In the genomic region with DNA sequence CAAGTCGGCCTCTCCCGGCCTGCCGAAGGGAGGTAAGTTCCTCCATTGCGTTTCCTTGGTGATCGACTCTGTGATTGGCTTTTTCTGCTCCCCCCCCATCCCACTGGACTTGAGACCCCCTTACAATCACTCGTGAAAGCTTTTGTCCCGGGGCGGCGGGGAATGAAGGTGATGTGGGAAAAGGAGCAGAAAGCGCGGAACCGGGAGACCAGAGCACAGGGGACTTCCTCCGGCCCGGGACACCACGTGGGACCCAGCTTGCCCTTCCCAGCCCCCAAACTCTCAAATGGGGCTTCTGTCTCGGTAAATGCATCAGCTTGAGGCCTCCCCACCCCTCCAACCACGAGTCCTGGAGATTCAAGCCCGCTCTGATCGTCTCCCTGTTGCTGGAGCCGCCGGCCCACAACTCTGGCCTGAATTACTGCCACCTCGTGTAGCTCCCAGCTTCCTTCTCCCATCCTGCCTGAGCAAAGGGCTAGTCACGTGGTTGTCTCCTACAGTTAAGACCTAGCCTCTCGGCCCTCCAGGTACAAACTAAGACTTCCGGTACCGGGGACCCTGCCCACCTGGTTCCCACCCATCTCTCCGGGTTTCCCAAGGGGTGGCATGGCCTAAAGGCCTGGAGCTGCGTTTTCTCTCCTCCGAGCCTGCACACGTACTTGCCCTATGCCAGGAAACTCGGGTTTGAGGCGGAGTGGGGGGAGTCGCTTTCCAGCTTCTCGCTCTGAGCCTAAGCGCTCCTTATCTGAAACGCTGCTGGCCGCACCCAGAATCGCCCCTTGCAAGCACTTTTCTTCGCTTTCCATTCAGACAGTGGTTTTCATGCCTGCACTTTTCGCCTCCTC, we compare ENCODE assay signal across 8 mouse cellular contexts. TPM values are rescaled to one million over a fixed set of nuclear protein-coding genes. Genes with fewer than 3 reads are reported as not detected.
DNase-seq lines count a peak whose midpoint lies in the region; ATAC-seq and TF ChIP-seq lines count a peak whose summit lies in the region.

No protein-coding gene starts in this region.

- no peak for TF ChIP-seq CTCF in hindbrain, postnatal 0 days (IDR thresholded peaks at IDR 0.05; ENCODE audit: low read depth)

- H3K27me3 ChIP-seq in hindbrain, postnatal 0 days (ENCODE audit: insufficient read depth, low read length): no peaks in the 10 kb centered on the region
- H3K27me3 ChIP-seq in limb, embryonic 15.5 days: no peaks in the 10 kb centered on the region
- H3K27me3 ChIP-seq in midbrain, embryonic 14.5 days (ENCODE audit: control insufficient read depth, insufficient read depth, low read length): no peaks in the 10 kb centered on the region
- H3K27me3 ChIP-seq in splenic B cell, adult 2 months (ENCODE audit: control insufficient read depth, insufficient read depth, low read length, poor library complexity, severe bottlenecking): no peaks in the 10 kb centered on the region

- H3K4me1 ChIP-seq in hindbrain, postnatal 0 days (ENCODE audit: insufficient read depth, low read length): peaks cover 3% of the 10 kb centered on the region; the same call in 1 of the 2 replicates
- H3K4me1 ChIP-seq in limb, embryonic 15.5 days: peaks cover 34% of the 10 kb centered on the region
- H3K4me1 ChIP-seq in midbrain, embryonic 14.5 days (ENCODE audit: control insufficient read depth, insufficient read depth, low read length): peaks cover 23% of the 10 kb centered on the region

- H3K4me3 ChIP-seq in hindbrain, postnatal 0 days (ENCODE audit: low read length): peak overlapping the region; percentile 49
- peak overlapping the region; percentile 53 for H3K4me3 ChIP-seq in limb, embryonic 15.5 days
- H3K4me3 ChIP-seq in midbrain, embryonic 14.5 days (replicated peaks; ENCODE audit: low read depth, low read length): peak overlapping the region; percentile 47

- no peaks in the 10 kb centered on the region for H3K36me3 ChIP-seq in hindbrain, postnatal 0 days (ENCODE audit: insufficient read depth, low read length)
- H3K36me3 ChIP-seq in limb, embryonic 15.5 days: no peaks in the 10 kb centered on the region
- no peaks in the 10 kb centered on the region for H3K36me3 ChIP-seq in midbrain, embryonic 14.5 days (ENCODE audit: control insufficient read depth, insufficient read depth, low read length)
- no peaks in the 10 kb centered on the region for H3K36me3 ChIP-seq in splenic B cell, adult 2 months (ENCODE audit: control insufficient read depth, insufficient read depth, low read length, poor library complexity, severe bottlenecking)

- H3K27ac ChIP-seq in hindbrain, postnatal 0 days: peak overlapping the region; percentile 76
- H3K27ac ChIP-seq in limb, embryonic 15.5 days: peak overlapping the region; percentile 91
- peak overlapping the region; percentile 73 for H3K27ac ChIP-seq in midbrain, embryonic 14.5 days (replicated peaks; ENCODE audit: low read depth, low read length)

- H3K9ac ChIP-seq in hindbrain, postnatal 0 days (replicated peaks; ENCODE audit: low read length): peak overlapping the region; percentile 47
- H3K9ac ChIP-seq in limb, embryonic 15.5 days: peak overlapping the region; percentile 41
- H3K9ac ChIP-seq in midbrain, embryonic 14.5 days (replicated peaks; ENCODE audit: low read length): peak overlapping the region; percentile 55

- 0% methylated on average over 40 of the region's 40 CpGs for WGBS in hindbrain, postnatal 0 days
- 0% methylated on average over 40 of the region's 40 CpGs for WGBS in limb, embryonic 15.5 days
- WGBS in midbrain, embryonic 14.5 days: under 1% methylated on average over 40 of the region's 40 CpGs

- H3K9me3 ChIP-seq in hindbrain, postnatal 0 days (ENCODE audit: low read length): no peaks in the 10 kb centered on the region
- no peaks in the 10 kb centered on the region for H3K9me3 ChIP-seq in limb, embryonic 15.5 days
- no peaks in the 10 kb centered on the region for H3K9me3 ChIP-seq in midbrain, embryonic 14.5 days (ENCODE audit: control insufficient read depth, low read length)

- no peak for ATAC-seq in hindbrain, postnatal 0 days
- no peak for ATAC-seq in limb, embryonic 15.5 days (ENCODE audit: insufficient number of reproducible peaks, low FRiP score, low TSS enrichment, low read depth)
- no peak for ATAC-seq in midbrain, embryonic 14.5 days (ENCODE audit: low FRiP score, low TSS enrichment)

- peak; percentile 27 to 38 for DNase-seq in right cerebral cortex, adult 2 months (ENCODE audit: low spot score in 2 of 2)
- no peak for DNase-seq in right cerebral cortex, postnatal 14 days
- DNase-seq in cerebellum, postnatal 36 days: peak; percentile 45 to 56
- peak; percentile 26 to 32 for DNase-seq in gastrocnemius, adult 8-10 months (ENCODE audit: low spot score in 2 of 2)
- DNase-seq in hindbrain, postnatal 0 days (ENCODE audit: low spot score): peak; percentile 63
- peak; percentile 76 for DNase-seq in midbrain, embryonic 14.5 days
- peak; percentile 36 for DNase-seq in splenic B cell, adult 2 months (ENCODE audit: low read depth, low spot score)

- peak overlapping the region; percentile 85 for H3K4me2 ChIP-seq in hindbrain, postnatal 0 days (ENCODE audit: low read depth, low read length)
- H3K4me2 ChIP-seq in limb, embryonic 15.5 days: peak overlapping the region; percentile 85
- H3K4me2 ChIP-seq in midbrain, embryonic 14.5 days (ENCODE audit: low read length): peak overlapping the region; percentile 90

RNA-seq across cellular contexts. Expression of a gene that starts 5.3 kb away (rescaled TPM):
- total RNA-seq in gastrocnemius, adult 8-10 months (2022): 100 to 1,000 TPM; 106 to 121 (median 118) TPM
- total RNA-seq in hindbrain, postnatal 0 days (2014; rRNA removed): 149 and 188 TPM in 2 replicates
- polyA plus RNA-seq in hindbrain, postnatal 0 days (2015; fragmentation: Nextera tagmentation; extraction: Ambion mirVana): 332 and 334 TPM in 2 replicates
- 323 and 361 TPM in 2 replicates for polyA plus RNA-seq in limb, embryonic 15.5 days (2015; fragmentation: Nextera tagmentation; extraction: Ambion mirVana)
- 376 and 427 TPM in 2 replicates for polyA plus RNA-seq in midbrain, embryonic 14.5 days (2014; fragmentation: Nextera tagmentation; extraction: Ambion mirVana)

RNA-seq across cellular contexts. Expression of a gene that starts 13.8 kb away (rescaled TPM):
- total RNA-seq in gastrocnemius, adult 8-10 months (2022): 1 to 10 TPM; 3.9 to 5.6 (median 4.3) TPM
- 87.4 and 87.7 TPM in 2 replicates for total RNA-seq in hindbrain, postnatal 0 days (2014; rRNA removed)
- polyA plus RNA-seq in hindbrain, postnatal 0 days (2015; fragmentation: Nextera tagmentation; extraction: Ambion mirVana): 64.5 and 66.5 TPM in 2 replicates
- 36.7 and 37.0 TPM in 2 replicates for polyA plus RNA-seq in limb, embryonic 15.5 days (2015; fragmentation: Nextera tagmentation; extraction: Ambion mirVana)
- 62.9 and 80.2 TPM in 2 replicates for polyA plus RNA-seq in midbrain, embryonic 14.5 days (2014; fragmentation: Nextera tagmentation; extraction: Ambion mirVana)

RNA-seq across cellular contexts. Expression of a gene that starts 15.0 kb away (rescaled TPM):
- 1 to 10 TPM; 2.1 to 3.2 (median 2.7) TPM for total RNA-seq in gastrocnemius, adult 8-10 months (2022)
- total RNA-seq in hindbrain, postnatal 0 days (2014; rRNA removed): 1.2 and 4.5 TPM in 2 replicates
- 0.99 and 1.0 TPM in 2 replicates for polyA plus RNA-seq in hindbrain, postnatal 0 days (2015; fragmentation: Nextera tagmentation; extraction: Ambion mirVana)
- polyA plus RNA-seq in limb, embryonic 15.5 days (2015; fragmentation: Nextera tagmentation; extraction: Ambion mirVana): 8.6 and 10.4 TPM in 2 replicates
- 1.1 and 1.9 TPM in 2 replicates for polyA plus RNA-seq in midbrain, embryonic 14.5 days (2014; fragmentation: Nextera tagmentation; extraction: Ambion mirVana)

RNA-seq across cellular contexts. Expression of a gene that starts 31.0 kb away (rescaled TPM):
- 1 to 10 TPM; 3.1 to 3.9 (median 3.4) TPM for total RNA-seq in gastrocnemius, adult 8-10 months (2022)
- 25.4 and 35.0 TPM in 2 replicates for total RNA-seq in hindbrain, postnatal 0 days (2014; rRNA removed)
- polyA plus RNA-seq in hindbrain, postnatal 0 days (2015; fragmentation: Nextera tagmentation; extraction: Ambion mirVana): 30.2 and 32.2 TPM in 2 replicates
- polyA plus RNA-seq in limb, embryonic 15.5 days (2015; fragmentation: Nextera tagmentation; extraction: Ambion mirVana): 21.1 and 21.6 TPM in 2 replicates
- polyA plus RNA-seq in midbrain, embryonic 14.5 days (2014; fragmentation: Nextera tagmentation; extraction: Ambion mirVana): 17.6 and 18.7 TPM in 2 replicates
